Mouse (Mus musculus) cerebellum, postnatal 36 days (tissue): ENCODE measurements at regions not wholly inside any gene's neighbourhood (a gene's known extent, or its start where the extent isn't known, plus 50 kb on each side); places are given as distances from the start of the nearest gene placed in this dataset.

Source experiments
- DNase-seq, 2 experiments: peaks; one replicate each; pipeline ENCODE4 v3.0.0; 2021 to 2022; ENCODE audit warnings: mixed read lengths in 2 of 2

- DNase-seq, result peak; percentile 36 to 44
These were observed 83.3 kb upstream of the Smim23 start for GRCm38 (mm10) chr11:32907520-32908233.

GRCm38 (mm10) chr11:32903970-32904369, 79.6 kb upstream of the Smim23 start:
- peak; percentile 59 to 60 for DNase-seq

GRCm38 (mm10) chr11:32903389-32903788, 79.0 kb upstream of the Smim23 start:
- DNase-seq, result no peak

- no peak for DNase-seq
These were observed 78.5 kb upstream of the Smim23 start for GRCm38 (mm10) chr11:32902923-32903322.

GRCm38 (mm10) chr11:32900437-32900836, 76.0 kb upstream of the Smim23 start:
- DNase-seq, result no peak

DNA sequence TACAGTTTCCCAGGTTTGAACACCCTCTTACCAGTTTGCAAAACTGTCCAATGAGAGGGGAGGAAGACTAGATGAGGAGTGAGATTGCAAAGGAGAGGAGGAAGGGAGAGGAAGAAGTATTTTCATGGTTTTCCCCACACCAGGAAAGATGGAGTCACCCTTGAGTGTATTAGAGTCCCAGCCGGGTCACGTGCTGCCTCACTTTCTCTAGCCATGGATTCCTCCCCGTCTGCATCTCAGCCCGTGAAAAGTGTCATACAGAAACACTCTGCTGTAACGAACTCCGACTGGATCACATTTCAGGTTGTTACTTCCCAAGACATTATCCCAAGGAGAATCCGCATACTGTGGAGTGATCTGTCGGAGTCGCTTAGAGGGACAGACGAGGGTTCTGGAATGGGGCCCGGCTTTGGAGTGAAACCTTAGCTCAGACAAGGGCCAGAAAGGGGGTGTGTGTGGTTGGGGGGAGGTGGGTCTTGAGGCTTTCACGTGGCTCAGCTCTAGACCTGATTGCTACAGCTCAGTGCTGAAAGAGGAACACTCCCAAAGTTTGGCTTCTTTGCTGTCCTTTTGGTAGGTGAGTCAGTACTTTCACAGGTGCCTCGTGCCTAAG, 75.3 kb upstream of the Smim23 start:
- DNase-seq, result no peak

DNA sequence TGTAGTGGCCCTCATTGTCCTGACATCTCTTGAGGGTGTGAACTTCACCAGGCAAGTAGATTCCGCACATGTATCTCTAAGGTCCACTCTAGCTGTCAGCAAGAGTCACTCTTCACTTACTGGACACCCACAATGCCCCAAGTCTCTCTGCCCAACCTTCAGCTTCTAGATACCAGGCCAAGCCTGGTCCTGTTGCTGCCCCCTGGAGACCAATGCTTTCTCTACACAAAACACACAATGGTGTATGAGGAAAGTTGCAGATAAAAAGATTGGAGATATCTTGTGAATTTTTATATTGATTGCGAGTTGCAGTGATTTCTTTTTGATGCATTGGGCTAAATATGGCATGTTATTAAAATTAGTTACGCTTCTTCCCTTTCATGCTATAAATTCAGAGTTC, 71.0 kb upstream of the Smim23 start:
- no peak for DNase-seq

DNA sequence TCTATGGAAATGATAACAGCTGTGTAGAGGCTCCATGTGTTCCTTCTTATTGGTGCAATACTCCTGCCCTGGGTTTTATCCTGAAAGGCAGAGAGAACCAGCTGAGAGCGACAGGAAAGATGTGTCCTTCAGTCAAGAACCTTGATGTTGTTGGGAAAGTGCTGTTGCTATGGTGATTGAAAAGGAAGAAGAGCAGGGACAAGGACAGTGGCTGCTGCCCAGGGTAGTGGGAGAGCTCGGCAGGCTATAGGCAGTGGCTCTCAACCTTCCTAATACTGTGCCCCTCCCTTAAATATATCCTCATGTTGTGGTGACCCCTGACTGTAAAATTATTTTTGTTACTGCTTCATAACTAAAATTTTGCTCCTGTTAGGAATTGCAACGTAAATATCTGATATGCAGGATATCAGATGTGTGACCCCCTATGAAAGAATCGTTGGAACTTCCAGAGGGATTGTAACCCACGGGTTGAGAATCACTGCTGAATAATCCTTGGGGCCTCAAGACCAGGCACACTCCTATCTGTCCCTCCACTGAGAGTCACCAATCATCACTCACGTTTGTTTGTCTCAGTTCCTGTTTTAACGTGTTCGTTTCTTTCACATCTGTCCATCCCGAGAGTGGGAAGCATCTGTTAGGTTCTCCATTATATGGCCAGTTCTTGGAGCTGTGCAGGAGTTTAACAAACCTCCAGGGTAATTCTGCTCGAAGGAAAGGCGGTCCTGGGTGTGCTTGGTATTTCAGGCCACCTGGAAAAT, 68.9 kb upstream of the Smim23 start:
- DNase-seq, result no peak

DNA sequence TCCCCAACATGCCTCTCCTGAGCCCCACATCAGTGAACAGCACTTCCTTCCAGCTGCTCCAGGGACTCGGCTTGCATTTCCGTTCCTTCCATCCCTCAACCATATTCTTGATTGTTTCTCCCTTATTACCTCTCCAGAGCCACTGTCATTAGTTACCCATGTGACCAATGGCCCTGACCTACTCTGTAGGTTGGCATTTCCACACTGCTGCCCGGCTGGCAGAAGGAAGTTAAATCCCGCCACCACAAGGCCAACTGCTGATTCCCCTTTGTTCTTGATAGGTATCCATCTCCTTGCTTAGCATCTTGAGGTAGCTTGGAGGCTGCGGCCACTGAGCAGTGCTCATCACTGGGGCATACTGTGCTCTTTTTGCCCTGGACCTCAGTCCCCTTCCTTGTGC, 68.1 kb upstream of the Smim23 start:
- no peak for DNase-seq

DNA sequence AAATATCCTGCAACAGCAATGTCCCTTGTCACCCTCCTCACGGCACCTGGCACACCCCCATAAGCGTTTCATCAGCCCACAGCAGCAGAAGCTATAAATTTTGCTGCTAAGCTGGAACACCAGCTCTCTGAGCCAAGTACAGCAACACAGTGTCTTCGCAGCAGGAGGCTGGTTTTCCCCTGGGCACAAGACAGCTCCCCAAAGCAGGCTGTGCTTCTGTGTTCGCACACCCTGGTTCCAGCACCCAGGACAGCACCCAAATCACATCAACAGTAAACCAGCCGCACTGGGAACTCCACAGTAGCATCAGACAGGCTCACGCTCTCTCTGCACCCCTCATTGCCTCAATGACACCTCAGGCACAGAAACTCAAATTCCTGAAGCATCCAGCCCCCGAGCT, 64.8 kb upstream of the Smim23 start:
- DNase-seq, result no peak

DNA sequence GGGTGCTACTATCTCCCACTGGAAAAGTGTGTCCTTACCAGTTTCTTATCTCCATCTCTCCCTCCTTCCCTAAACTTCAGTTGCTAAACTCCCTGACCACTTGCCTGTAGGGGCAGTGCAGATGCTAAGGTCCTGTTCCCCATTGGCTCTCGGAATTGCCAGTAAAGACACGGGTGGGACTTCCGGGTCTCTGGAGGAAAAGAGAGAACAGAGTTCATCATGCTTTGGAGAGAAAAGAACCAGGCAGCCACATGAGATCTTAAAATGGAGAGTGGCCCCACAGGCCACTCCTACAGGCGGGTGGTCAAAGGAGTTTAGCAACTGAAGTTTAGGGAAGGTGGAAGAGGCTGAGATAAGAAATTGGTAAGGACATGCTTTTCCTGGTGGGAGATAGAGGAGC, 60.3 kb upstream of the Smim23 start:
- no peak for DNase-seq

- no peak for DNase-seq
These were observed 58.9 kb upstream of the Smim23 start for GRCm38 (mm10) chr11:32883062-32883852.

DNA sequence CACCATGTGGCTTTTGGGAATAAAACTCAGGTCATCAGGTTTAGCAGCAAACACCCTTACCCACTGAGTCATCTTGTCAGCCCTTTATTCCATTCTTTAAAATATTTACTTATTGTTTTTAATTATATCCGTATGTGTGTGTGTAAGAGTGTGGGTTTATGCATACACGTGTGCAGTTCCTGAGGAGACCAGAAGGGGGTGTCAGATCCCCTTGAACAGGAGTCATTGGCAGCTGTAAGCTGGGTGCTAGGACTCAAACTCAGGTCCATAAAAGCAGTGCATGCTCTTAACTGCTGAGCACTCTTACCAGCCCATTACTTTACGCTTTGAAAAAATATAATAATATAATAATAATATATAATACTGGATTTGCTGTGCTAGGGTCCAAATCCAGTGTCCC, 54.6 kb upstream of the Smim23 start:
- no peak for DNase-seq
